Mouse (Mus musculus) hematopoietic multipotent progenitor cell, adult 10-12 weeks (in vitro differentiated cells): ENCODE results near the gene Cdhr2. TPM values are rescaled to one million over a fixed set of nuclear protein-coding genes. Genes with fewer than 3 reads are reported as not detected.

Experiments
- polyA plus RNA-seq: library from polyadenylated mRNA; stranded (reverse); fragments of >175 nt; gene quantifications from 2 replicates; pipeline ENCODE4 v1.2.3, GENCODE M21; 2012; ENCODE audit warnings: low replicate concordance

The Cdhr2 gene
- polyA plus RNA-seq, result 0.02 TPM in 1 of 2 replicates, not detected in the other

GRCm38 (mm10) chr13:54701243-54701642 is at the start of gene Cdhr2:
Gene Cdhr2 (plus strand): TSS chr13:54701461.

GRCm38 (mm10) chr13:54693558-54694347 is 7.5 kb upstream of the Cdhr2 start, which contains the start of gene Rnf44:
Gene Rnf44 (minus strand): TSS chr13:54693907.

DNA sequence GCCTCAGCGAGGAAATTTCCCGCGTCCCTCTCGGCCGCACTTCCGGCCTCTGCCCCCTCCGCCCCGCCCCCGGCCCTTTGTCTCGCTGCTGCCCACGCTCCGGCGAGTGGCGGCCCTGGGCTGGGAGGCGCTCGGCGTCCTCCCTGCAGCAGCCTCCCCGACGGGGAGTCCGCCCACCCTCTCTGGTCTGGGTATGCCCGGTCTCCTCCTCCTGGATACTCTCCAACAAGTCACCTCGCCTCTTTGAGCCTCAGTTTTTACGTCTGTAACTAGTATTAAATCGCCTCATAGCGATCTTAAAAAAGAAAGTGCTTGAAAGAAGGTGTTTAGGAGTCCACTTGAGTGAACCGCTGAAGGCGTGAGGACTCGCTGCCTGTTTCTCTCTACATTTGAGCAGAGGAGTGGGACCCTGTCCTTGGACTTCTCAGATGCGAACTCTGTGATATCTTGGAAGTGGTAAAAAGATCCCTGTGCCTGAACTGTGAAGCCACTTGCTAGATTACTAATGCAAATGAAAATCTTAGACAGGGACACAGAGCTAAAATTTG is 48.7 kb downstream of the Cdhr2 start, which contains the start of gene Gprin1:
TSS of gene Gprin1 (minus strand) at position 11 of the 548 bp plus-strand sequence.

DNA sequence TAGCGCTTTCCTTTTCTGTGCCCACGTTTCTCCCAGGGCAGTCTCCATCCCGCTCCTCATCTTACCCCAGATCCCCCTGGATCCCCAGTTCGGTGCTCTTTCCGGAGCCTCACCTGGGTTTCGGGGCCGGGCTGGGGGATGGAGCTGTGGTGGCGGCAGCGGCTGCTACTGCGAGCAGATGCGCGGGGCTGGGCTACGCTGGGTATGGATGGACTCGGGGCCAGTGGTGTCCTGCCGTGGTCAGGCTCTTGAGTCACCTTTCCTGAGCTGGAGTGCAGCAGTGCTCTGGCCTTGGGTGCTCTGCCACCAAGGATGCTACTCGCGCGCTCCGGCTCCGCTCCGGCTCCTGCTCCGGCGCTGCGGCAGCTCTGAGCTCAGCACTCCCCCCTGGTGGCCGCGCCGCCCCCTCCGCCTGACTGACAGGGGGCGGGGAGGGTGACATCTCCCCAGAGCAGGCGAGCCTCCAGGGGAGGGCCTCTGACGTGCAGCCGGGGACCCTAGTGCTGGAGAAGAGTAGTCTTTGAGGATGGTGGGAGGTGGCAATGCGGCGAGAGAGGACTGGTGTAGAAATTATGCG is 65.0 kb downstream of the Cdhr2 start, which contains the start of gene Sncb:
TSS of gene Sncb (minus strand) at position 404 of the 577 bp plus-strand sequence.

GRCm38 (mm10) chr13:54783698-54784097 is 82.4 kb downstream of the Cdhr2 start, which contains the start of gene Eif4e1b:
Gene Eif4e1b (plus strand): TSS chr13:54783998.

Other genes with a start within 250 kb of the Cdhr2 start
- 48.5 and 51.5 TPM in 2 replicates for gene Thoc3, start 232.6 kb upstream of the Cdhr2 start, polyA plus RNA-seq
- gene Simc1, start 197.7 kb upstream of the Cdhr2 start, polyA plus RNA-seq, result 2.5 and 6.5 TPM in 2 replicates
- 33.1 and 35.0 TPM in 2 replicates for gene 4833439L19Rik, start 136.0 kb upstream of the Cdhr2 start, polyA plus RNA-seq
- gene Arl10, start 126.4 kb upstream of the Cdhr2 start, polyA plus RNA-seq, result 16.0 and 34.8 TPM in 2 replicates
- 11.6 and 18.1 TPM in 2 replicates for gene Nop16, start 111.4 kb upstream of the Cdhr2 start, polyA plus RNA-seq
- gene Higd2a, start 111.3 kb upstream of the Cdhr2 start, polyA plus RNA-seq, result 18.7 and 114 TPM in 2 replicates
- 37.1 and 61.7 TPM in 2 replicates for gene Cltb, start 90.1 kb upstream of the Cdhr2 start, polyA plus RNA-seq
- gene Faf2, start 79.7 kb upstream of the Cdhr2 start, polyA plus RNA-seq, result 19.3 and 19.8 TPM in 2 replicates
- 531 and 756 TPM in 2 replicates for gene Rnf44, start 7.6 kb upstream of the Cdhr2 start, polyA plus RNA-seq
- not detected in 2 replicates for gene Gprin1, start 48.4 kb downstream of the Cdhr2 start, polyA plus RNA-seq
- 0.17 and 0.33 TPM in 2 replicates for gene Sncb, start 65.1 kb downstream of the Cdhr2 start, polyA plus RNA-seq
- not detected in 2 replicates for gene Eif4e1b, start 82.5 kb downstream of the Cdhr2 start, polyA plus RNA-seq
- 7.5 and 19.6 TPM in 2 replicates for gene Tspan17, start 87.9 kb downstream of the Cdhr2 start, polyA plus RNA-seq
- gene Unc5a, start 247.9 kb downstream of the Cdhr2 start, polyA plus RNA-seq, result 1.5 and 2.8 TPM in 2 replicates